Mouse (Mus musculus): ENCODE measurements around the gene Snrpa1. TPM values are rescaled to one million over a fixed set of nuclear protein-coding genes. Genes with fewer than 3 reads are reported as not detected.

Gene Snrpa1
- polyA plus RNA-seq, 1 experiment from 2014 or later = 22.8 TPM

DNA sequence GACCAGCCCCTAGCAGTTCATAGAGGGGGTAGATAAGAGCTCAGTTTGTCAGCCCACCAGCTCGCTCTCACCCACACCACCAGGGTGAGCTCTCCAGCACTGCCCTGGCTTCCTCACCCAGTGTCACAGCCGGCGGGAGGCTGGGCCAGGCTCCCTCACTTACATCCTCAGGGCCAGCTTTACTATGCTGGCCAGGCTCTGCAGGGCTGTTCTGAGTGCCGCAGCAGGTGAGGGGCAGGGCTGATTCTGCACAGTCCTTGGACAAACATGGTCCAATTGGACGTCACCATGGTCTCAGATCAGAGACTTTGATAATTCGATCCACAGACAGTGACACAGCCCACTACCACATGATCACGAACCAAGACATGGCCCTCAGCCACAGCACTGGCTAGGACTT, 32.8 kb downstream of the Snrpa1 start:
- Histone ChIP-seq H3K27ac (no peak overlapping the region), H3K36me3 (ENCODE audit: inconsistent target) (peaks cover 45% of the 10 kb centered on the region)
- WGBS (ENCODE audit: missing documents) = 94% methylated on average over 7 of the region's 7 CpGs

DNA sequence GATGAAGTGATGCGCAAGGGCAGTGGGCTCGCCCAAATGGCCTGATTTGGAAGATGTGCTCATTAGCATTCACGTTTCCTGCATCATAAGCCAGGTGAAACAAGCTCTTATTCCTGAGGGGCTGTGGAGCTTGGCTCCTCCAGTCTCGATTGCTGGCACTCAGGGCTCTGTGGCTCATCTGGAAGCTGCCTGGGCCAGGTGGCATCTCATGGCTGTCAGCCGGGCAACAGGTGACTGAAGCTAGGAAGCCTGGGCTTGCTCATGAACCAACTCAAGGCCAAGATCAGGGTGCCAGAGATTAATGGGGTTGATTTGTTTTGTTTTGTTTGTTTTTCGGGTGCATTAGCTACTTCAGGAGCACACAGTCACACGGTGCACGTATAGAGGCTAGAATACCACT, 33.9 kb downstream of the Snrpa1 start:
- no peak overlapping the region for H3K4me3 ChIP-seq (ENCODE audit: inconsistent target)
- no peaks in the 10 kb centered on the region for H3K79me2 ChIP-seq (ENCODE audit: inconsistent target)
- peaks cover 34% of the 10 kb centered on the region for H3K36me3 ChIP-seq (ENCODE audit: inconsistent target)
- no peak overlapping the region for H3K27ac ChIP-seq
- WGBS (ENCODE audit: missing documents) = 93% methylated on average over 8 of the region's 8 CpGs

More for the DNA sequence above, 32.8 kb downstream of the Snrpa1 start:
- no peak overlapping the region for H3K4me3 ChIP-seq (ENCODE audit: inconsistent target)
- no peaks in the 10 kb centered on the region for H3K79me2 ChIP-seq (ENCODE audit: inconsistent target)

DNA sequence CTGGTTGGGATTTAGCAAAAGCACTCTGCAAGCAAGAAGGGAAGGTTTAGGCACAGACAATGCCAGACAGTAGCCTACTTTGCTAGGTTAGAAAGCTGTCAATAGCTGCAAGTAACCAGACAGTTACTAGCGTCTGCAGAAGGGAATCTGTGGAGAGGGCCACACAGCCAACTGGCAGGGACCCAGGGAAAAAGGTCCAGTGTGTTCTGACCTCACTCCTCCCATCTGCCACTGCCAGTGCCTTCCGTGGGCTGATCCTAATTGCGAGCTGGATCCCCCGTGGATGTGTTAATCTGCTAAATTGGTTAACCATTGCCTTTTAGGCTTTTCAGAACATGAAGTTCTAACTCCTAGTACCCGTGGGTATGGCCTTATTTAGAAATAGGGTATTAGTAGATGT, 35.3 kb downstream of the Snrpa1 start:
- H3K79me2 ChIP-seq (ENCODE audit: inconsistent target) = no peaks in the 10 kb centered on the region
- WGBS (ENCODE audit: missing documents) = 85% methylated on average over 5 of the region's 5 CpGs
- H3K36me3 ChIP-seq (ENCODE audit: inconsistent target) = peaks cover 19% of the 10 kb centered on the region

DNA sequence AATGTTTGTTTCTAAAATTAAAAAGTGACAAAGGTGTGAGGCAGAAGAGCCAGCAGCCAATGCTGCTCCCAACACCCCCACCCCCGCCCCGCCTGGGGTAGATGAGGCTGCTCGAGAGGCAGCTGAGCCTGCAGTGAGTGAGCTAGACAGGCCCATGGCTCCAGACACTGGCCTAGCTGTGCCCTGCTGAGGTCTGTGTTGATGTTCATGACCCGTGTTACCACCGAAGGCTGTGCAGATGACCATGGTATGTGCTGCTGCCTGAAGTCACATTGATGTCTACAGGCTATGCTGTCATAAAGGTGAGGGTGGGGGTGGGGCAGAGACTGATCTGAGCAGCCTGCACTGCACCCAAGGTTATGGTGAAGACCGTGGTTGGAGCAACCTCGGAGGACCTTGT, 40.0 kb downstream of the Snrpa1 start:
- no peak overlapping the region for H3K4me3 ChIP-seq (ENCODE audit: inconsistent target)
- no peak overlapping the region for H3K27ac ChIP-seq
- WGBS (ENCODE audit: missing documents) = 94% methylated on average over 7 of the region's 7 CpGs

More for the DNA sequence above, 35.3 kb downstream of the Snrpa1 start:
- no peak overlapping the region for H3K27ac ChIP-seq
- no peak overlapping the region for H3K4me3 ChIP-seq (ENCODE audit: inconsistent target)

DNA sequence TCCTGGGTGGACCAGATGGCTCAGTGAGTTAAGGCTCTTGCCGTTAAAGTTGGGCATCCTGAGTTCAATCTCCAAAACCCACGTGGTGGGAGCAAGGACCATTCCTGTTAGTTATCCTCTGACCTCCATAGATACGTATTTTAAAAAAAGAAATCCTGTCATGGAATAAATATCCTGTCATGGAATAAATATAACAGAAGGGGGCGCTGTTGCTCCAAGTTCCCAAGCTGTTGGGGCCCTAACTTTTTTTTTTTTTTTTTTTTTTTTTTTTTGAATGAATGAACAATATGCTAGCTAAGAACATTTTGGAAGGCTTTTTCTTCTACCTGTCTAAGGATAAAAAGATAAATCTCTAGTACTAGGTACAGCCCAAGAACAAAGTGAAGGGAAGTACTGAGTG, 43.1 kb downstream of the Snrpa1 start:
- WGBS (ENCODE audit: missing documents) = 4% methylated on average over 4 of the region's 4 CpGs
- no peaks in the 10 kb centered on the region for H3K79me2 ChIP-seq (ENCODE audit: inconsistent target)
- H3K4me3 ChIP-seq (ENCODE audit: inconsistent target) = no peak overlapping the region
- H3K36me3 ChIP-seq (ENCODE audit: inconsistent target) = no peaks in the 10 kb centered on the region
- no peak overlapping the region for H3K27ac ChIP-seq

More for the DNA sequence above, 40.0 kb downstream of the Snrpa1 start:
- Histone ChIP-seq H3K36me3 (ENCODE audit: inconsistent target) (no peaks in the 10 kb centered on the region), H3K79me2 (ENCODE audit: inconsistent target) (no peaks in the 10 kb centered on the region)

DNA sequence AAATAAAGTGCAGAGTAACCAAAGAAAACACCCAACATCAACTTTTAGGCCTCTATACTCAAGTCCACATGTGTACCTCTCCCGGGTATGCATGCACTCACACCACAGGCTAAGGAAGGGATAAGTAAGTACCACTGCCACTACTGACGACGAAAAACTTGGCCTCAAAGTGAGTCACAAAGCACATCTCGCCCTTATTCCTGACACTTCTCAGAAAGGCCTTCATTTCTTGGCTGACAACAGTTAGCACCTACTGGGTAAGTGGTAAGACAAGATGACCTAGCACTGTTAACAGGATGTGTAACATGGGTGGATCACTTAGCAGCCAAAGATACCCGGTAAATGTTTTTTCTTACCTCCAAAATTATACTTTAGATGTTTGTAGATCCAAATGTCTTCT, 45.7 kb downstream of the Snrpa1 start:
- Histone ChIP-seq H3K4me3 (ENCODE audit: inconsistent target) (no peak overlapping the region), H3K27ac (no peak overlapping the region), H3K36me3 (ENCODE audit: inconsistent target) (no peaks in the 10 kb centered on the region), H3K79me2 (ENCODE audit: inconsistent target) (no peaks in the 10 kb centered on the region)
- 94% methylated on average over 5 of the region's 5 CpGs for WGBS (ENCODE audit: missing documents)

DNA sequence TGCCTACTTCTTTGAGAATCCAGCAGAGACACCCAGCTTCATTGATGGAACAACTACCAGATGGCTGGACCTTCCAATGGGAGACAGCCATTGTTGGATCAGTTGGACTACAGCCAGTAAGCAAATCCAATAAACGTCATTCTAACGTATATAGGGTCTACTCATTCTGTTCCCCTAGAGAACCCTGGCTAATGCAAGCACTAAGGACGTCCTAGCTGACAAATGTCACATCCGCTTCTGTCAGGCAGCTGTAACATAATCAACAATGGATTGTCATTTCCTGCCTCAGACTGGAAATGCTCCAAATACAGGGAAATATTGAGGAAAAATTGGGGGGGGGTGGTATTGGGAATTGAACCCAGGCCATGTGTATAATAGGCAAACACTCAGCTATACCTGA, 47.0 kb downstream of the Snrpa1 start:
- Histone ChIP-seq H3K4me3 (ENCODE audit: inconsistent target) (no peak overlapping the region), H3K79me2 (ENCODE audit: inconsistent target) (peaks cover under 1% of the 10 kb centered on the region; the same call in 1 of the 2 replicates), H3K36me3 (ENCODE audit: inconsistent target) (no peaks in the 10 kb centered on the region), H3K27ac (no peak overlapping the region)
- WGBS (ENCODE audit: missing documents) = 84% methylated on average over 4 of the region's 4 CpGs

DNA sequence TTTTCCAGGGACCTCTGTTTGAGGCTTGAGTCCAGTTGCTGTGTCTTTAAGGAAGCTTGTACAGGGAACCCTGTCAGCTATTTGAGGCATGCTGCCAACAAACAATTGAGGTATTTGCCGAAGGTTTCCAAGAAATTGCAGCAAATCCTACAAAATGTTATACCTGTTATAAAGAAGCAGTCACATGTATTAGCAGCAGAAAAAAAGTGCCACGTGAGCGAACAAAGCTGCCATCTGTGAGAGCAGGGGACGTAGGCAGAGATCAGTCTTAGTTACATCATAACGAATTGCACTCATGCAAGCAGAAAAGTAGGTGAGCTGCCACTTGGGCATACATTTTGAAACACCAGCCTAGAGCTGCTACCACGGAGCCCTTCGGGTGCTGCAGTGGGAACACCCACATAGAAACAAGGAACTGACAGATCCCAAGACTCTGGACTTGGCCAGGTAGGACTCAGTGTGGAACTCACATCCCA, 47.8 kb downstream of the Snrpa1 start:
- H3K27ac ChIP-seq = no peak overlapping the region
- WGBS (ENCODE audit: missing documents) = 55% methylated on average over 7 of the region's 7 CpGs

DNA sequence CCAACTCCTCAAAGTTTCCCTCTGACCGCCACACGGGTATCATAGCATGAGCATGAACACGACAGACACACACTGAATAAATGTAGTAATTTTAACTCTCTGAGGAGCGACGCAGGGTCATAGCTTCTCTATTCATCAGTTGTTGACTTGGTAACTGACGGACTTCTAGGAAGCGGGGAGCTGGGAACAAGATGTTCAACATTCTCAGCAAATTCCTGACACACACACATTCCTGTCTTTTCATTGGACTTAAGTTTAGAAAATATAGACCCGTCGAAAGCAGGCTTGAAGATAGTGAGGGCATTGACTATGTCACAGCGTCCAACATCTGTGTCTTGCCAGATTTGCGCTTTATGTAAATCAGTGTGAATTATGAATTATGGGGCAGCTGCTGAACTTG, 48.4 kb downstream of the Snrpa1 start:
- no peak overlapping the region for H3K27ac ChIP-seq
- H3K36me3 ChIP-seq (ENCODE audit: inconsistent target) = no peaks in the 10 kb centered on the region
- WGBS (ENCODE audit: missing documents) = 89% methylated on average over 11 of the region's 11 CpGs
- no peak overlapping the region for H3K4me3 ChIP-seq (ENCODE audit: inconsistent target)
- peaks cover 15% of the 10 kb centered on the region for H3K79me2 ChIP-seq (ENCODE audit: inconsistent target)

More for the DNA sequence above, 47.8 kb downstream of the Snrpa1 start:
- Histone ChIP-seq H3K79me2 (ENCODE audit: inconsistent target) (peaks cover 9% of the 10 kb centered on the region; the same call in 1 of the 2 replicates), H3K4me3 (ENCODE audit: inconsistent target) (no peak overlapping the region), H3K36me3 (ENCODE audit: inconsistent target) (no peaks in the 10 kb centered on the region)

DNA sequence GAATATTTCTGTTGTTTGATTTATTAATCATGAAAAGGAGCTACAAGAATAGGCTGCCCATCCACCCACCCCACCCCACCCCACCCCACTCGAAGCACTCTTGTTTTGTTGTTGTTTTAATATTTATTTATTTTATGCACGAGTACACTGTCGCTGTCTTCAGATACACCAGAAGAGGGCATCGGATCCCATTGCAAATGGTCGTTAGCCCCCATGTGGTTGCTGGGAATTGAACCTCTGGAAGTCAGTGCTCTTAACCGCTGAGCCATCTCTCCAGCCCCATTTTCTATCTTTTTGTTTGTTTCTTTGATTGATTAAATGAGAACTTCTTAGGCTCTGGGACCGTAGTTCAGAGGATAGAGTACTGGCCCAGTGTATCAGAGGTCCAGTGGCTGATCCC, 49.1 kb downstream of the Snrpa1 start:
- no peaks in the 10 kb centered on the region for H3K36me3 ChIP-seq (ENCODE audit: inconsistent target)
- no peak overlapping the region for H3K4me3 ChIP-seq (ENCODE audit: inconsistent target)
- no peak overlapping the region for H3K27ac ChIP-seq
- WGBS (ENCODE audit: missing documents) = 21% methylated on average over 7 of the region's 7 CpGs
- peaks cover 22% of the 10 kb centered on the region for H3K79me2 ChIP-seq (ENCODE audit: inconsistent target)

DNA sequence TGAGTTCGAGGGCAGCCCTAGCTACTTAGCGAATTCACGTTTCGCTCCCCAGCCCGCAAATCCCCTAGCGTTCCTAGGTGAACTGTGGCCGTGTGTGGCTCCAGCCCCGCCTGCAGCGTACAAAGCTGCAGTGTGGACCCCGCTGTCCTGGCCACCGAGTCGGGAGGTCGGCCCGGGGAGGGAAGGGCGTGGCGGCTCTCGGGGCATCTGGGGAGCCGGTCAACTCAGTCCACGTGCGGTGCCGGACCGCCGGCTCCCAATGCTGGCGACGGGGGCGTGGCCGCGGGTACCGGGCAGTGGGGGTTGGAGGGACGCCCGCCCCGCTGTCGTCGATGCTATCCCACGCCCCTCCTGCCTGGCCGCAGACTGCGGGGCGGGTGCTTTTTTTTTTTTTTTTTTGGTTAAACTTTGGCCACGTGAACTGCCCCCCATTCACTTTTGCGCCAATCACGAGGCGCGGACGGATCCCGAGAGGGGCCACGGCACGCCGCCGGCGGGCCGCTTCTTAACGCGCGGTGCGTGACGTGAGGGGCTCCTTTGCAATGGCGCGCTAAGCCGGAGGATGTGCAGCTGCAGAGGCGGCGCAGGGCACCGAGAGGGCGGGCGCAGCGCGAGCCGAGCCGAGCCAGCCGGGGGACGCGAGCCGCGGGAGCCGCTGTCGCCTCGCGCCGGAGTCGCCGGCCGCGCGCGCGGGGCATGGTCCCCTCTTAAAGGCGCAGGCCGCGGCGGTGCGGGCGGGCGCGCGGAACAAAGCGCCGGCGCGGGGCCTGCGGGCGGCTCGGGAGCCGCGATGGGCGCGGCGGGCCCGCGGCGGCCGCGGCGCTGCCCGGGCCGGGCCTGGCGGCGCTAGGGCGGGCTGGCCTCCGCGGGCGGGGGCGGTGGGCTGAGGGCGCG, 50.4 kb downstream of the Snrpa1 start, which contains the start of gene Chsy1:
TSS of gene Chsy1 (plus strand) at position 555 of the 894 bp plus-strand sequence.
- Histone ChIP-seq H3K27ac (no peak within 1 kb of the TSS), H3K4me3 (ENCODE audit: inconsistent target) (peak within 1 kb of the TSS; percentile 45), H3K36me3 (ENCODE audit: inconsistent target) (no peaks in the 10 kb centered on the region), H3K79me2 (ENCODE audit: inconsistent target) (peaks cover 33% of the 10 kb centered on the region)
- WGBS (ENCODE audit: missing documents) = 1% methylated on average over 85 of the region's 123 CpGs

DNA sequence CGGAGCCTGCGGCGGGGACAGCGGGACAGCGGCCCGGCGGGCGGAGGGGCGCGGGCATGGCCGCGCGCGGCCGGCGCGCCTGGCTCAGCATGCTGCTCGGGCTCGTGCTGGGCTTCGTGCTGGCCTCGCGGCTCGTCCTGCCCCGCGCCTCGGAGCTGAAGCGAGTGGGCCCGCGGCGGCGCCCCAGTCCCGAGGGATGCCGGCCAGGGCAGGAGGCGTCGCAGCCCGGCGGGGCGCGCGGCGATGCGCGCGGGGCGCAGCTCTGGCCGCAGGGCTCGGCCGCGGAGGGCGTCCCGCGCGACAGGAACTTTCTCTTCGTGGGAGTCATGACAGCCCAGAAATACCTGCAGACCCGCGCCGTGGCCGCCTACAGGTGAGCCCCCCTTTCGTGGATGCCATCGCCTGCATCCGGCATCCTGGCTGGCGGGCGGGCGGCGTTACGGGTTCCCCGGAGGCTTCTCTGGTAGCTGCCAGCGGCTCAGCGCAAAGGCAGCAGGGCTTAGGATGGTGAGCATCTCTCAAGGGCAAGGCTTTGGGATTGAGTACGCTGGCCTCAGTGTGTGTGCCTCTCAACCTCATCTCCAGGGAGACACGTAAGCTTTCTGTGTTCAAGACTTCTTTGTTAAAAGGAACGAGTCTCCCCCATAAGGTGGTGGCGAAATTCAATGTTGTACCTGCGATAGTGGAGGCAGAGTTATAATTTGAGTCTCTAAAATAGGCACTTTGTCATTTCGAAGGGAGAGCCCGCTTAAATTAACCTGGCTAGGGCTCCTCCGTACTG, 51.2 kb downstream of the Snrpa1 start:
- H3K79me2 ChIP-seq (ENCODE audit: inconsistent target) = peaks cover 42% of the 10 kb centered on the region
- H3K27ac ChIP-seq = no peak overlapping the region
- no peaks in the 10 kb centered on the region for H3K36me3 ChIP-seq (ENCODE audit: inconsistent target)
- peak overlapping the region; percentile 35 for H3K4me3 ChIP-seq (ENCODE audit: inconsistent target)
- under 1% methylated on average over 50 of the region's 77 CpGs for WGBS (ENCODE audit: missing documents)

DNA sequence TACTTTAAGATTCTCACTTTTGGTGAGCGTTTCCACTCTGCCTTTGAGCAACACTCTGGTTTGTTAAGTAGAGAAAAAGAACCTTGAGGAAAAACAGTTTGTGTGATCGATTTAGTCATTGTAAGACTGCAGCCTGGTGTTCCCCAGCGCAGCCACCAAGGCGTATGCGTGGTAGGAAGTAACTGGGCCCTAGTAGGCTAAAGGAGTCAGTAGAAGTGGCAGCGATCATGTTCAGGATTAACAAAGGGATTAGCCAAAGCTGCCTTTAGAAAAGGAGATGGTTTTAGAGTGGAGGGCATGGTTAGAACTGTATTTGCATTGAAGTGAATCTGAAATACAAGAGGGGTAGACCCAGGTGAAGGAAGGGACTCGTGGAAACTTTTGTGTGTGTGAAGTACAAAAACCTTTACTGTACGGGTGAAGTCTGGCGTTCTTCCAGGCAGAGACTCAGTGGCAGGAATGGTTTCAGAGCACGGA, 51.9 kb downstream of the Snrpa1 start:
- no peaks in the 10 kb centered on the region for H3K36me3 ChIP-seq (ENCODE audit: inconsistent target)
- peak overlapping the region; percentile 35 for H3K4me3 ChIP-seq (ENCODE audit: inconsistent target)
- peaks cover 48% of the 10 kb centered on the region for H3K79me2 ChIP-seq (ENCODE audit: inconsistent target)
- WGBS (ENCODE audit: missing documents) = 17% methylated on average over 10 of the region's 10 CpGs
- no peak overlapping the region for H3K27ac ChIP-seq

DNA sequence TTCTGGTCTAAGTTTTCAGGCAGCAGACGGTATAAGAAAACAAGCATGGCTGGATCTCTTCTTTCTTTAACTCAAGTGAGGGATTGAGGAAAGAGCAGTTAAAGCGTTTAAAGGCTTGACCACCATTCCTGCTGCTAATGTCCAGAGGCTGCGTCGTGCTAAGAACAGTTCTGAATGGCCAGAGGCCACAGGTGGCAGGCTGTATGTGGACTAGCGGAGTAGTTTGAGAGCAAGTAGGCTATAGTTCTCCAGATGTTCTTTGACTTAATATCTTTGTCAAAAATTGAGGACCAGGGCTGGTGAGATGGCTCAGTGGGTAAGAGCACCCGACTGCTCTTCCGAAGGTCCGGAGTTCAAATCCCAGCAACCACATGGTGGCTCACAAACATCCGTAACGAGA, 52.4 kb downstream of the Snrpa1 start:
- Histone ChIP-seq H3K36me3 (ENCODE audit: inconsistent target) (no peaks in the 10 kb centered on the region), H3K27ac (no peak overlapping the region), H3K4me3 (ENCODE audit: inconsistent target) (no peak overlapping the region), H3K79me2 (ENCODE audit: inconsistent target) (peaks cover 53% of the 10 kb centered on the region)
- 78% methylated on average over 10 of the region's 10 CpGs for WGBS (ENCODE audit: missing documents)
